Mouse (Mus musculus): Measurements from ENCODE around the gene A830005F24Rik.

The A830005F24Rik gene

GRCm38 (mm10) chr13:48530685-48531084 is 17.3 kb downstream of the A830005F24Rik start:
- TF ChIP-seq CTCF (conservative IDR thresholded peaks at IDR 0.05; ENCODE audit: low read length) (no peak), POU5F1 (IDR thresholded peaks at IDR 0.05; ENCODE audit: borderline replicate concordance, low read length) (no peak), NANOG (IDR thresholded peaks at IDR 0.05; ENCODE audit: borderline replicate concordance, low read length) (no peak)
- Histone ChIP-seq H3K4me1 (replicated peaks; ENCODE audit: low read depth, low read length) (peaks cover 25% of the 10 kb centered on the region), H3K9me3 (ENCODE audit: low read length) (no peaks in the 10 kb centered on the region), H3K4me3 (replicated peaks; ENCODE audit: low read length) (no peak overlapping the region), H3K27me3 (ENCODE audit: insufficient read depth, low read length) (no peaks in the 10 kb centered on the region), H3K36me3 (ENCODE audit: insufficient read depth, low read length) (peaks cover 21% of the 10 kb centered on the region)

DNA sequence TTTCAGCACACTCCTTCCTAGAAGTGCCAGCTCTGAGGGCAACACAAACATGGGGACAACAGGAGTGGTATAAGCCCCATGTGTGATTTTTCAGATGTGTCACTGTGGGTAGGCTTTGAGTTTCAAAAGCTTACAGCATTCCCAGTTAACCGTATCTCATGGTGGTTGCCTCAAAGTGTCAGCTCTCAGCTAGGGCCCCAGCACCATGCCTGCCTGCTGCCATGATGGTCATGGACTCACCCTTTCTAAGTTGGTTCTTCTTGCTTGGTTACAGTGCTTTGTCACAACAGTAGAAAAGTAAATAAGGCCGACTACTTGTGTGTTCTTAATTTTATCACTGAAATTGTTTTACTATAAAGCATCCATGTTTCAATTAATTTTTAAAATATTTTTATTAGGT is 18.1 kb downstream of the A830005F24Rik start:
- H3K4me1 ChIP-seq (replicated peaks; ENCODE audit: low read depth, low read length): peaks cover 17% of the 10 kb centered on the region
- H3K27me3 ChIP-seq (ENCODE audit: insufficient read depth, low read length): no peaks in the 10 kb centered on the region
- H3K9me3 ChIP-seq (ENCODE audit: low read length): no peaks in the 10 kb centered on the region
- H3K4me3 ChIP-seq (replicated peaks; ENCODE audit: low read length): no peak overlapping the region
- TF ChIP-seq POU5F1 (IDR thresholded peaks at IDR 0.05; ENCODE audit: borderline replicate concordance, low read length): no peak
- no peak for TF ChIP-seq NANOG (IDR thresholded peaks at IDR 0.05; ENCODE audit: borderline replicate concordance, low read length)
- TF ChIP-seq CTCF (conservative IDR thresholded peaks at IDR 0.05; ENCODE audit: low read length): no peak
- H3K36me3 ChIP-seq (ENCODE audit: insufficient read depth, low read length): peaks cover 27% of the 10 kb centered on the region

- Histone ChIP-seq H3K4me1 (replicated peaks; ENCODE audit: low read depth, low read length) (peaks cover 7% of the 10 kb centered on the region), H3K4me3 (replicated peaks; ENCODE audit: low read length) (no peak overlapping the region), H3K27me3 (ENCODE audit: insufficient read depth, low read length) (no peaks in the 10 kb centered on the region), H3K36me3 (ENCODE audit: insufficient read depth, low read length) (peaks cover 47% of the 10 kb centered on the region), H3K9me3 (ENCODE audit: low read length) (no peaks in the 10 kb centered on the region)
- no peak for TF ChIP-seq CTCF (conservative IDR thresholded peaks at IDR 0.05; ENCODE audit: low read length)
Measured at GRCm38 (mm10) chr13:48533441-48533840, 20.1 kb downstream of the A830005F24Rik start.

DNA sequence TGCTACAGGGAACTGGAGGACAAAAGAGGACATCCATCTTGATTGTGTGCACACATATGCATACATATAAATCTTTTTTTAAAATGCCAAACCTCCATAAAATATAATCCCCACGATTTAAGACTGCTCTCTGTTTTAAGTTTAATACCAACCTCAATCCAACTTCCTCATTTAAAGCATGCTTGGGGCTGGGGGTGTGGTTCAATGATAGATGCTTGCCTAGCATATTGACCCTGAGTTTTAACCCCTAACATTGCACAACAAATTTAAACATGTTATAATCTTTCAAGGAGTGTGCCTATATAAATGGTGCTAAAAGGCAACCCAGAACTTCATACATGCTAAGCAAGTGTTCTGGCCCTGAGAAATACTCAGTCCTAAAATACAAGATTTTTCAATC is 27.1 kb downstream of the A830005F24Rik start:
- TF ChIP-seq NANOG (IDR thresholded peaks at IDR 0.05; ENCODE audit: borderline replicate concordance, low read length) (no peak), POU5F1 (IDR thresholded peaks at IDR 0.05; ENCODE audit: borderline replicate concordance, low read length) (no peak), CTCF (conservative IDR thresholded peaks at IDR 0.05; ENCODE audit: low read length) (no peak)
- Histone ChIP-seq H3K27me3 (ENCODE audit: insufficient read depth, low read length) (no peaks in the 10 kb centered on the region), H3K4me3 (replicated peaks; ENCODE audit: low read length) (0 out of 2 replicates have a peak overlapping the region, but pooled peaks have one; percentile 20), H3K4me1 (replicated peaks; ENCODE audit: low read depth, low read length) (peaks cover 60% of the 10 kb centered on the region), H3K36me3 (ENCODE audit: insufficient read depth, low read length) (peaks cover 56% of the 10 kb centered on the region), H3K9me3 (ENCODE audit: low read length) (no peaks in the 10 kb centered on the region)

DNA sequence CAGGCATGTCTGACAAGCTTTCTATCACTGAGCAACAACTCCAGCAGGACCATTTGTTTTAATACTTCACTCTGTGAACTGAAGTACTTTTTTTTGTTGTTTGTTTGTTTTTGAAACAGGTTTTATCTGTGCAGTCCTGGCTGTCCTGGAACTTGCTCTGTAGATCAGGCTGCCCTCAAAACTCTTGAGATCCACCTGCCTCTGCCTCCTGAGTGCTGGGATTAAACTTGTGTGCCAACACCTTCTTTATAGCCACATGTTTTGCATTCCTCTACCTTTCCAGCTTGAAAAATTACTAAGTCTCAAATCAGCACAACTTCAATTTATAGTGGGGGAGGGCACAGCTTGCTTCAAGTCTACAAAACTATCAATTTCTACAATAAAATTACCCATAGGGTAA is 31.0 kb downstream of the A830005F24Rik start:
- Histone ChIP-seq H3K36me3 (ENCODE audit: insufficient read depth, low read length) (peaks cover 18% of the 10 kb centered on the region; the same call in 1 of the 2 replicates), H3K4me1 (replicated peaks; ENCODE audit: low read depth, low read length) (peaks cover 62% of the 10 kb centered on the region), H3K27me3 (ENCODE audit: insufficient read depth, low read length) (0 out of 2 replicates have a peak, but pooled peaks cover 5% of the 10 kb centered on the region), H3K9me3 (ENCODE audit: low read length) (no peaks in the 10 kb centered on the region), H3K4me3 (replicated peaks; ENCODE audit: low read length) (peak overlapping the region; percentile 95)
- TF ChIP-seq POU5F1 (IDR thresholded peaks at IDR 0.05; ENCODE audit: borderline replicate concordance, low read length) (no peak), NANOG (IDR thresholded peaks at IDR 0.05; ENCODE audit: borderline replicate concordance, low read length) (no peak), CTCF (conservative IDR thresholded peaks at IDR 0.05; ENCODE audit: low read length) (no peak)

GRCm38 (mm10) chr13:48544867-48545266 is 31.5 kb downstream of the A830005F24Rik start:
- peaks cover 59% of the 10 kb centered on the region for H3K4me1 ChIP-seq (replicated peaks; ENCODE audit: low read depth, low read length)
- no peaks in the 10 kb centered on the region for H3K9me3 ChIP-seq (ENCODE audit: low read length)
- 0 out of 2 replicates have a peak, but pooled peaks cover 5% of the 10 kb centered on the region for H3K27me3 ChIP-seq (ENCODE audit: insufficient read depth, low read length)
- H3K4me3 ChIP-seq (replicated peaks; ENCODE audit: low read length): peak overlapping the region; percentile 95
- peaks cover 18% of the 10 kb centered on the region; the same call in 1 of the 2 replicates for H3K36me3 ChIP-seq (ENCODE audit: insufficient read depth, low read length)
- no peak for TF ChIP-seq NANOG (IDR thresholded peaks at IDR 0.05; ENCODE audit: borderline replicate concordance, low read length)
- no peak for TF ChIP-seq CTCF (conservative IDR thresholded peaks at IDR 0.05; ENCODE audit: low read length)
- TF ChIP-seq POU5F1 (IDR thresholded peaks at IDR 0.05; ENCODE audit: borderline replicate concordance, low read length): no peak

GRCm38 (mm10) chr13:48545476-48546281 is 32.3 kb downstream of the A830005F24Rik start:
- 0 out of 2 replicates have a peak, but pooled peaks cover 5% of the 10 kb centered on the region for H3K27me3 ChIP-seq (ENCODE audit: insufficient read depth, low read length)
- peak overlapping the region; percentile 95 for H3K4me3 ChIP-seq (replicated peaks; ENCODE audit: low read length)
- peaks cover 51% of the 10 kb centered on the region for H3K4me1 ChIP-seq (replicated peaks; ENCODE audit: low read depth, low read length)
- no peak for TF ChIP-seq POU5F1 (IDR thresholded peaks at IDR 0.05; ENCODE audit: borderline replicate concordance, low read length)
- no peak for TF ChIP-seq CTCF (conservative IDR thresholded peaks at IDR 0.05; ENCODE audit: low read length)
- TF ChIP-seq NANOG (IDR thresholded peaks at IDR 0.05; ENCODE audit: borderline replicate concordance, low read length): no peak
- peaks cover 13% of the 10 kb centered on the region; the same call in 1 of the 2 replicates for H3K36me3 ChIP-seq (ENCODE audit: insufficient read depth, low read length)
- no peaks in the 10 kb centered on the region for H3K9me3 ChIP-seq (ENCODE audit: low read length)

GRCm38 (mm10) chr13:48546330-48546917 is 33.1 kb downstream of the A830005F24Rik start:
- TF ChIP-seq NANOG (IDR thresholded peaks at IDR 0.05; ENCODE audit: borderline replicate concordance, low read length) (no peak), CTCF (conservative IDR thresholded peaks at IDR 0.05; ENCODE audit: low read length) (no peak)

More at GRCm38 (mm10) chr13:48546330-48546917, 33.1 kb downstream of the A830005F24Rik start:
- peak overlapping the region; percentile 91 for H3K4me3 ChIP-seq (replicated peaks; ENCODE audit: low read length)
- H3K27me3 ChIP-seq (ENCODE audit: insufficient read depth, low read length): 0 out of 2 replicates have a peak, but pooled peaks cover 5% of the 10 kb centered on the region
- H3K9me3 ChIP-seq (ENCODE audit: low read length): no peaks in the 10 kb centered on the region
- H3K4me1 ChIP-seq (replicated peaks; ENCODE audit: low read depth, low read length): peaks cover 44% of the 10 kb centered on the region
- H3K36me3 ChIP-seq (ENCODE audit: insufficient read depth, low read length): peaks cover 7% of the 10 kb centered on the region; the same call in 1 of the 2 replicates
